8 mouse cellular contexts compared by ENCODE assay signal in genomic region chr13:107619430-107619927, GRCm38 (mm10).
DNase-seq lines count a peak whose midpoint lies in the region; ATAC-seq lines count a peak whose summit lies in the region.
"Had no signal": no experiment of that assay in that cellular context is flagged by ENCODE, and none has a peak within 500 bp of the region (broad histone marks: within the 10 kb centered on the region; RNA-seq: fewer than 3 reads in every experiment).

No protein-coding gene starts in this region.

- H3K27ac ChIP-seq in forebrain, embryonic 13.5 days: peak overlapping the region; percentile 46; the same call in 1 of the 2 replicates
- H3K27ac ChIP-seq: lung, embryonic 15.5 days had no signal

- H3K4me2 ChIP-seq in forebrain, embryonic 13.5 days: peak overlapping the region; percentile 2; the same call in 1 of the 2 replicates
- H3K4me2 ChIP-seq: lung, embryonic 15.5 days had no signal

- no peak overlapping the region for H3K4me3 ChIP-seq in forebrain, embryonic 13.5 days
- H3K4me3 ChIP-seq: lung, embryonic 15.5 days had no signal

- no peaks in the 10 kb centered on the region for H3K9me3 ChIP-seq in forebrain, embryonic 13.5 days (replicated peaks)
- H3K9me3 ChIP-seq: lung, embryonic 15.5 days had no signal

- no peaks in the 10 kb centered on the region for H3K27me3 ChIP-seq in forebrain, embryonic 13.5 days
- H3K27me3 ChIP-seq: lung, embryonic 15.5 days had no signal

- H3K4me1 ChIP-seq in forebrain, embryonic 13.5 days: peaks cover 35% of the 10 kb centered on the region

- intact Hi-C loops in gastrocnemius, postnatal 14 days (cut with DNase I; ENCODE audit: low total_unique reads): no loop called here

- no peaks in the 10 kb centered on the region for H3K36me3 ChIP-seq in forebrain, embryonic 13.5 days (ENCODE audit: poor library complexity, severe bottlenecking)
- H3K36me3 ChIP-seq: lung, embryonic 15.5 days had no signal

- peak; percentile 39; the same call in 1 of the 2 replicates for ATAC-seq in forebrain, embryonic 13.5 days

- DNase-seq in right cerebral cortex, adult 18-20 months: peak; percentile 18
- no peak for DNase-seq in right cerebral cortex, postnatal 14 days
- peak; percentile 3 for DNase-seq in lung, postnatal 14 days
- DNase-seq in gastrocnemius, postnatal 14 days: no peak
- DNase-seq in cerebellum, adult 9-11 months: no peak
- DNase-seq in spleen, adult 18-20 months: no peak

- 36% methylated on average over 9 of the region's 9 CpGs for WGBS in forebrain, embryonic 13.5 days

- no peak overlapping the region for H3K9ac ChIP-seq in forebrain, embryonic 13.5 days
- H3K9ac ChIP-seq: lung, embryonic 15.5 days had no signal

Comparison
In these comparisons a context has a peak if more than half of its experiments do, and no peak if none do; other contexts are left out.
1. DNase-seq: peak in right cerebral cortex, adult 18-20 months (single experiment) and lung, postnatal 14 days (single experiment); none in right cerebral cortex, postnatal 14 days (single experiment), gastrocnemius, postnatal 14 days (single experiment), cerebellum, adult 9-11 months (single experiment) and spleen, adult 18-20 months (0 of 2).